Mouse (Mus musculus): ENCODE measurements around the gene Klf1.

- TF ChIP-seq CTCF (conservative IDR thresholded peaks at IDR 0.05; ENCODE audit: insufficient read depth, insufficient read length, low read depth, low read length), result peak; percentile 47
- TF ChIP-seq POLR2A (IDR thresholded peaks at IDR 0.05; ENCODE audit: low read depth, low read length), result no peak
These were observed 12.2 kb downstream of the Klf1 start for GRCm38 (mm10) chr8:84913960-84914359.

All from kidney, adult 2 months (tissue).